Mouse (Mus musculus) CH12.LX (cell line): ENCODE data around the gene Pef1. TPM values are rescaled to one million over a fixed set of nuclear protein-coding genes. Genes with fewer than 3 reads are reported as not detected.

Experiments used
- DNase-seq: peaks from one replicate; pipeline ENCODE4 v3.0.0-alpha.2; 2013; ENCODE audit errors: extremely low read depth
- H3K27ac ChIP-seq: 2 replicates; pipeline ENCODE4 v1.5.1; 2012; ENCODE audit warnings: low read depth, mild to moderate bottlenecking, control low read depth, moderate library complexity; ENCODE audit not compliant: insufficient read depth
- H3K27me3 ChIP-seq: replicated peaks from 2 replicates; pipeline ENCODE3; 2012; ENCODE audit warnings: inconsistent platforms
- H3K36me3 ChIP-seq, 2 experiments: replicated peaks in 1 of 2; 2 replicates each; pipeline versions ENCODE3 to v1.6.1; 2012; ENCODE audit warnings: inconsistent platforms in 1 of 2, low read length in 1 of 2, mild to moderate bottlenecking in 1 of 2, mixed read lengths in 1 of 2, moderate library complexity in 1 of 2; ENCODE audit not compliant: control insufficient read depth in 1 of 2, insufficient read depth in 1 of 2
- H3K4me1 ChIP-seq, 2 experiments: 2 replicates each; pipeline ENCODE4 v1.6.1; 2012; ENCODE audit warnings: inconsistent platforms in 1 of 2, moderate library complexity in 1 of 2; ENCODE audit not compliant: insufficient read depth in 2 of 2, control insufficient read depth in 1 of 2
- H3K4me2 ChIP-seq: 2 replicates; pipeline ENCODE4 v1.6.1; 2012; ENCODE audit warnings: low read depth, mild to moderate bottlenecking, control low read depth; ENCODE audit not compliant: poor library complexity, insufficient read depth, severe bottlenecking
- H3K4me3 ChIP-seq, 3 experiments: fragments of 150-350 bp in 1 of 3; sonication (generic) in 1 of 3; replicated peaks in 1 of 3; 2 replicates each; pipeline versions ENCODE3 to v1.5.1; 2011 to 2012; ENCODE audit warnings: low read depth in 2 of 3, low read length in 2 of 3, mild to moderate bottlenecking in 2 of 3, moderate library complexity in 2 of 3, control low read depth in 1 of 3, improper control_type of control experiment in 1 of 3, inconsistent platforms in 1 of 3, mixed read lengths in 1 of 3; ENCODE audit not compliant: poor library complexity in 1 of 3
- H3K79me2 ChIP-seq: replicated peaks from 2 replicates; pipeline ENCODE4 v1.6.1; 2012; ENCODE audit warnings: mild to moderate bottlenecking, moderate library complexity; ENCODE audit not compliant: control insufficient read depth, poor library complexity, insufficient read depth, severe bottlenecking; ENCODE audit errors: extremely low read depth
- H3K9ac ChIP-seq: 2 replicates; pipeline ENCODE4 v1.6.1; 2012; ENCODE audit warnings: low read depth, mild to moderate bottlenecking, control low read depth, moderate library complexity; ENCODE audit not compliant: insufficient read depth
- H3K9me3 ChIP-seq: replicated peaks from 2 replicates; pipeline ENCODE3; 2012; ENCODE audit warnings: low read length, inconsistent platforms, mixed read lengths
- BHLHE40 ChIP-seq: IDR thresholded peaks from 2 replicates; pipeline ENCODE4 v1.6.1; 2011; ENCODE audit warnings: mild to moderate bottlenecking, low read depth, low read length, improper control_type of control experiment
- CHD1 ChIP-seq: IDR thresholded peaks from 2 replicates; pipeline ENCODE4 v1.6.1; 2012; ENCODE audit warnings: low read depth, low read length, improper control_type of control experiment, inconsistent platforms
- CTCF ChIP-seq, 2 experiments: IDR thresholded peaks in 1 of 2; conservative IDR thresholded peaks in 1 of 2; 2 replicates each; pipeline ENCODE4 v1.5.1; 2011 to 2012; ENCODE audit warnings: low read depth in 2 of 2, low read length in 2 of 2, improper control_type of control experiment in 1 of 2, inconsistent platforms in 1 of 2, mild to moderate bottlenecking in 1 of 2, moderate library complexity in 1 of 2
- E2F4 ChIP-seq: IDR thresholded peaks from 2 replicates; pipeline ENCODE4 v1.6.1; 2011; ENCODE audit warnings: low read depth, low read length, improper control_type of control experiment; ENCODE audit not compliant: insufficient replicate concordance
- ELF1 ChIP-seq: IDR thresholded peaks from 2 replicates; pipeline ENCODE4 v1.6.1; 2014; ENCODE audit warnings: low read depth, mild to moderate bottlenecking, inconsistent platforms, low read length, improper control_type of control experiment
- EP300 ChIP-seq: IDR thresholded peaks from 2 replicates; pipeline ENCODE4 v1.6.1; 2011; ENCODE audit warnings: low read length, improper control_type of control experiment
- ETS1 ChIP-seq: conservative IDR thresholded peaks from 2 replicates; pipeline ENCODE4 v1.6.1; 2012; ENCODE audit warnings: low read depth, mild to moderate bottlenecking, inconsistent platforms, low read length, improper control_type of control experiment, moderate library complexity
- HCFC1 ChIP-seq: IDR thresholded peaks from 2 replicates; pipeline ENCODE4 v1.6.1; 2012; ENCODE audit warnings: low read depth, mild to moderate bottlenecking, inconsistent platforms, low read length, improper control_type of control experiment
- IRF4 ChIP-seq: IDR thresholded peaks from 2 replicates; pipeline ENCODE4 v1.6.1; 2014; ENCODE audit warnings: low read depth, mild to moderate bottlenecking, inconsistent platforms, low read length, improper control_type of control experiment
- JUN ChIP-seq: IDR thresholded peaks from 2 replicates; pipeline ENCODE4 v1.6.1; 2011; ENCODE audit warnings: low read depth, mild to moderate bottlenecking, low read length, improper control_type of control experiment, moderate library complexity; ENCODE audit not compliant: insufficient read depth
- JUND ChIP-seq: conservative IDR thresholded peaks from 2 replicates; pipeline ENCODE4 v1.6.1; 2011; ENCODE audit warnings: low read depth, low read length, improper control_type of control experiment
- KAT2A ChIP-seq: IDR thresholded peaks from 2 replicates; pipeline ENCODE4 v1.6.1; 2012; ENCODE audit warnings: low read length, improper control_type of control experiment, inconsistent platforms; ENCODE audit not compliant: insufficient replicate concordance
- MAFK ChIP-seq: IDR thresholded peaks from 2 replicates; pipeline ENCODE4 v1.6.1; 2011; ENCODE audit warnings: low read length, improper control_type of control experiment; ENCODE audit not compliant: insufficient replicate concordance
- MAX ChIP-seq: IDR thresholded peaks from 2 replicates; pipeline ENCODE4 v1.6.1; 2011; ENCODE audit warnings: low read length, improper control_type of control experiment
- MAZ ChIP-seq: IDR thresholded peaks from 2 replicates; pipeline ENCODE4 v1.6.1; 2012; ENCODE audit warnings: low read depth, mild to moderate bottlenecking, inconsistent platforms, low read length, improper control_type of control experiment, moderate library complexity
- MEF2A ChIP-seq: IDR thresholded peaks from 2 replicates; pipeline ENCODE4 v1.6.1; 2014; ENCODE audit warnings: low read depth, mild to moderate bottlenecking, inconsistent platforms, low read length, improper control_type of control experiment, borderline replicate concordance
- MXI1 ChIP-seq: IDR thresholded peaks from 2 replicates; pipeline ENCODE4 v1.6.1; 2011; ENCODE audit warnings: mild to moderate bottlenecking, low read depth, low read length, improper control_type of control experiment
- MYC ChIP-seq: IDR thresholded peaks from 2 replicates; pipeline ENCODE4 v1.6.1; 2011; ENCODE audit warnings: low read depth, mild to moderate bottlenecking, improper control_type of control experiment, low read length
- NRF1 ChIP-seq: IDR thresholded peaks from 2 replicates; pipeline ENCODE4 v1.6.1; 2014; ENCODE audit warnings: low read depth, mild to moderate bottlenecking, inconsistent platforms, low read length, improper control_type of control experiment, moderate library complexity
- POLR2A ChIP-seq: IDR thresholded peaks from 2 replicates; pipeline ENCODE4 v1.6.1; 2011; ENCODE audit warnings: low read depth, mild to moderate bottlenecking, improper control_type of control experiment, low read length
- POLR2AphosphoS2 ChIP-seq: IDR thresholded peaks from 2 replicates; pipeline ENCODE4 v1.6.1; 2011; ENCODE audit warnings: low read depth, low read length, improper control_type of control experiment
- RAD21 ChIP-seq: IDR thresholded peaks from 2 replicates; pipeline ENCODE4 v1.6.1; 2011; ENCODE audit warnings: low read depth, mild to moderate bottlenecking, low read length, improper control_type of control experiment, moderate library complexity
- RCOR1 ChIP-seq: conservative IDR thresholded peaks from 2 replicates; pipeline ENCODE4 v1.6.1; 2012; ENCODE audit warnings: low read depth, mild to moderate bottlenecking, inconsistent platforms, low read length, improper control_type of control experiment
- SIN3A ChIP-seq: IDR thresholded peaks from 2 replicates; pipeline ENCODE4 v1.6.1; 2012; ENCODE audit warnings: low read length, improper control_type of control experiment, inconsistent platforms
- SMC3 ChIP-seq: IDR thresholded peaks from 2 replicates; pipeline ENCODE4 v1.6.1; 2011; ENCODE audit warnings: low read depth, low read length, improper control_type of control experiment
- TBP ChIP-seq: conservative IDR thresholded peaks from 2 replicates; pipeline ENCODE4 v1.6.1; 2011; ENCODE audit warnings: low read depth, low read length, improper control_type of control experiment
- USF1 ChIP-seq: IDR thresholded peaks from 2 replicates; pipeline ENCODE4 v1.6.1; 2014; ENCODE audit warnings: low read depth, mild to moderate bottlenecking, inconsistent platforms, low read length, improper control_type of control experiment
- USF2 ChIP-seq: conservative IDR thresholded peaks from 2 replicates; pipeline ENCODE4 v1.6.1; 2011; ENCODE audit warnings: low read depth, low read length, improper control_type of control experiment
- ZC3H11A ChIP-seq: IDR thresholded peaks from 2 replicates; pipeline ENCODE4 v1.6.1; 2012; ENCODE audit warnings: low read depth, mild to moderate bottlenecking, inconsistent platforms, low read length, improper control_type of control experiment
- ZKSCAN1 ChIP-seq: IDR thresholded peaks from 2 replicates; pipeline ENCODE4 v1.6.1; 2012; ENCODE audit warnings: low read depth, inconsistent platforms, low read length, improper control_type of control experiment, borderline replicate concordance
- ZNF384 ChIP-seq: IDR thresholded peaks from 2 replicates; pipeline ENCODE4 v1.6.1; 2012; ENCODE audit warnings: low read depth, low read length, improper control_type of control experiment, inconsistent platforms
- dilution Hi-C: fragments of 300-500 bp; cut with MboI; formaldehyde crosslinking; loops from 2 replicates; pipeline ENCODE4 v1.14.3; 2020; ENCODE audit warnings: low sequenced_read_pairs; ENCODE audit not compliant: extremely low pct_unique_long_range_greater_than_20kb, extremely low pct_ligation_motif_present
- in situ Hi-C: fragments of 300-500 bp; cut with MboI; formaldehyde crosslinking; loops from 3 replicates; pipeline ENCODE4 v1.14.3; 2019; ENCODE audit warnings: low sequenced_read_pairs, low pct_ligation_motif_present, low pct_unique_long_range_greater_than_20kb, mixed read lengths
- polyA plus RNA-seq: library from polyadenylated mRNA; unstranded; fragments of >175 nt; gene quantifications from 2 replicates; pipeline ENCODE4 v1.2.1, GENCODE M21; 2012; ENCODE audit warnings: low read depth; ENCODE audit not compliant: insufficient read length
- total RNA-seq, 2 experiments: library from RNA; depleted of rRNA; stranded (reverse); fragments of 300-350 nt in 1 of 2; fragments of >200 nt in 1 of 2; gene quantifications; 2 replicates each; pipeline ENCODE4 v1.2.3; 2012 to 2014

Gene Pef1
- total and polyA plus RNA-seq, 3 experiments = 26.2 to 38.6 (median 32.5) TPM

DNA sequence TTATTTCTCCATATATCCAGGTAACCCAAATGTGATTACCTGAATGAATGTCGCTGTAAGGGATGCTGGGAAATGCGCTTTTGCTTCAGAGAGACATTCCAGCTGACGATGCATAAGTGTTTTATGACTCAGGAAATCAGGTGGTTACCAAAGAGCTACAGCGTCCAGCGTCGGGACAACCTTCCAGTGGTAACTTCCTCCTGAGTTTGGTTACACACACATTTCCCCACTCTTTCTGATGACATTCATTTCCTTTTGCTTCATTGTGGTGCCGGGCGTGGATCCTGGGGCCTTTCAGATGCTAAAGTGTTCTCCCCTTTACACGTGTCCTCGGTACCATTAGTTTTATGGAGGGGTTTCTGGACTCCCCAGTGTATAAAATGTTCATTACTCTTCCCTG is 46.0 kb downstream of the Pef1 start:
- Histone ChIP-seq H3K79me2 (no peaks in the 10 kb centered on the region), H3K9ac (no peak overlapping the region), H3K27ac (no peak overlapping the region), H3K4me2 (no peak overlapping the region), H3K36me3 (no peaks in the 10 kb centered on the region), H3K9me3 (peaks cover 12% of the 10 kb centered on the region), H3K4me1 (no peaks in the 10 kb centered on the region), H3K27me3 (peaks cover 85% of the 10 kb centered on the region), H3K4me3 (no peak overlapping the region)
- DNase-seq = no peak
- dilution Hi-C loops = no loop called here
- in situ Hi-C loops = no loop called here
- TF ChIP-seq IRF4 (no peak), E2F4 (no peak), JUN (no peak), CHD1 (no peak), NRF1 (no peak), MAX (no peak), BHLHE40 (no peak), SIN3A (no peak), MEF2A (no peak), ETS1 (no peak), CTCF (conservative IDR thresholded peaks at IDR 0.05 in 1 of 2, IDR thresholded peaks at IDR 0.05 in 1 of 2; ENCODE audit: low read depth in 2 of 2, low read length in 2 of 2) (no peak), USF2 (no peak), MYC (no peak), RCOR1 (no peak), MAZ (no peak), EP300 (no peak), MAFK (no peak), TBP (no peak), USF1 (no peak)

DNA sequence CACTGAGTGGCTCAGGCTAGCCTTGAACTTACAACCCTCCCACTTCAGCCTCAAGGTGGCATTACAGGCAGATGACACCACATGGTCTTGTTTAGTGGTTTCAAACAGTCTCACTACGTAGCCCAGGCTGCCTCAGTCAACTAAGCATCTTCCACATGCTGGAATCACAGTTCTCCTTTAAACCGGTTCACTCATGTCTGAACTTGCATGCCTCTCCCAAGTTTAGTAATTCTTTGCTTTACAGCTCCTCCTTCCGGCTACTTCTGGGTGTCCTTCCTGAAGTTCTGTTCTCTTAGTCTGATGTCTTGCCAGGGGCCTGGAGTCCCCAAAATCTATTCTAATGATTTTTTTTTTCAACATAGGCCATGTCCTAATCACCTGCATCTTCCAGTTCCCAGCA is 51.9 kb downstream of the Pef1 start:
- DNase-seq = peak; percentile 25
- Histone ChIP-seq H3K27me3 (peaks cover 85% of the 10 kb centered on the region), H3K4me2 (no peak overlapping the region), H3K36me3 (no peaks in the 10 kb centered on the region), H3K9ac (no peak overlapping the region), H3K79me2 (no peaks in the 10 kb centered on the region), H3K9me3 (peaks cover 4% of the 10 kb centered on the region), H3K27ac (no peak overlapping the region), H3K4me3 (no peak overlapping the region), H3K4me1 (no peaks in the 10 kb centered on the region)
- in situ Hi-C loops = no loop called here
- dilution Hi-C loops = no loop called here
- no peak for TF ChIP-seq NRF1
- TF ChIP-seq MAX = no peak
- TF ChIP-seq CTCF (conservative IDR thresholded peaks at IDR 0.05 in 1 of 2, IDR thresholded peaks at IDR 0.05 in 1 of 2; ENCODE audit: low read depth in 2 of 2, low read length in 2 of 2) = peak; percentile 7 to 55; a peak in 2 of 4 replicates
- no peak for TF ChIP-seq ELF1
- peak; percentile 36 for TF ChIP-seq RAD21
- no peak for TF ChIP-seq E2F4
- no peak for TF ChIP-seq MXI1
- TF ChIP-seq POLR2AphosphoS2 = no peak
- TF ChIP-seq HCFC1 = no peak
- no peak for TF ChIP-seq USF1
- TF ChIP-seq USF2 = no peak
- no peak for TF ChIP-seq ZC3H11A
- no peak for TF ChIP-seq EP300
- TF ChIP-seq JUN = no peak
- no peak for TF ChIP-seq MAZ
- TF ChIP-seq MYC = peak; percentile 58; the same call in 1 of the 2 replicates
- TF ChIP-seq BHLHE40 = no peak
- peak; percentile 33; the same call in 1 of the 2 replicates for TF ChIP-seq IRF4
- TF ChIP-seq JUND = no peak
- no peak for TF ChIP-seq KAT2A
- TF ChIP-seq ZNF384 = no peak
- peak; percentile 36 for TF ChIP-seq SMC3
- TF ChIP-seq POLR2A = no peak
- no peak for TF ChIP-seq TBP
- no peak for TF ChIP-seq ZKSCAN1
- TF ChIP-seq, all 38 proteins: peak for 5
